In the genomic region with DNA sequence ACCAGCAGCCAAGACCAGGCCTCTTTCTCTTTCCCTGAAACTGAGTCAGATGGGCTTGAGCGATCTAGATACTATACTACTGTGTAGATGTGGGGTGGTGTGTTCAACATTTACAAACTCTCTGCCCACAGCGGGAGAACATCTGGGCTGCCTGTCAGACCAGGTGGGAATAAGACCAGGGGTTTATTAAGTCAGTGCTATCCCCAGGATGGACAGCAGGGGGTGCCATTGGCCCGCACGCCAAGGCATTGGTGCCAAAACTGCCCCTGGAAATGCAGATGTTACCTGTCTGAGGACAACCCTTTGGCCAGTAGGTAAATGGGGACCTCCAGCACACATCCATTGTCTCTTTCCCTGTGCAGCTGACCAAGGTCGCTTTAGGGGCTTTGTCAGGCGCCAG, we compare ENCODE assay signal across 9 mouse cellular contexts. TPM values are rescaled to one million over a fixed set of nuclear protein-coding genes. Genes with fewer than 3 reads are reported as not detected.
DNase-seq lines count a peak whose midpoint lies in the region; ATAC-seq and TF ChIP-seq lines count a peak whose summit lies in the region.
"Had no signal": no experiment of that assay in that cellular context is flagged by ENCODE, and none has a peak within 500 bp of the region (broad histone marks: within the 10 kb centered on the region; RNA-seq: fewer than 3 reads in every experiment).

No protein-coding gene starts in this region.

- WGBS in forebrain, embryonic 10.5 days: 16% methylated on average over 6 of the region's 6 CpGs
- 14% methylated on average over 6 of the region's 6 CpGs for WGBS in forebrain, embryonic 16.5 days

- ATAC-seq in forebrain, embryonic 16.5 days: no peak
- ATAC-seq in megakaryocyte-erythroid progenitor cell, adult 5-6 weeks (replicated peaks; ENCODE audit: low FRiP score, low TSS enrichment, poor library complexity, severe bottlenecking): peak; percentile 64

- intact Hi-C loops in heart, postnatal 14 days (cut with DNase I): loop anchor here (5.0 kb wide), 1 partner anchor 260 kb away; a partner anchor contains a TSS

- no peak overlapping the region for H3K27ac ChIP-seq in forebrain, embryonic 10.5 days
- H3K27ac ChIP-seq in forebrain, embryonic 16.5 days (ENCODE audit: low read length): no peak overlapping the region
- no peak overlapping the region for H3K27ac ChIP-seq in cortical plate, adult 2 months (ENCODE audit: insufficient read depth, low read length)

- no peak overlapping the region for H3K4me3 ChIP-seq in forebrain, embryonic 10.5 days
- H3K4me3 ChIP-seq in forebrain, embryonic 16.5 days (replicated peaks; ENCODE audit: low read length): no peak overlapping the region
- no peak overlapping the region for H3K4me3 ChIP-seq in cortical plate, adult 2 months (ENCODE audit: insufficient read depth, low read length)

- H3K4me1 ChIP-seq in forebrain, embryonic 10.5 days: peaks cover 31% of the 10 kb centered on the region
- H3K4me1 ChIP-seq in forebrain, embryonic 16.5 days (replicated peaks; ENCODE audit: control insufficient read depth, insufficient read depth, low read length): peaks cover 17% of the 10 kb centered on the region
- H3K4me1 ChIP-seq in cortical plate, adult 2 months (ENCODE audit: control insufficient read depth, insufficient read depth, low read length): peaks cover 6% of the 10 kb centered on the region

- no peaks in the 10 kb centered on the region for H3K36me3 ChIP-seq in forebrain, embryonic 10.5 days (replicated peaks)
- no peaks in the 10 kb centered on the region for H3K36me3 ChIP-seq in forebrain, embryonic 16.5 days (ENCODE audit: control insufficient read depth, insufficient read depth)

- DNase-seq in forebrain, embryonic 10.5 days (ENCODE audit: extremely low spot score, low spot score): peak; percentile 65
- peak; percentile 78 for DNase-seq in NIH3T3 (ENCODE audit: low read depth)
- peak; percentile 72 to 77 for DNase-seq in heart, postnatal 14 days
- peak; percentile 51 to 53 for DNase-seq in left cerebral cortex, adult 18-20 months (ENCODE audit: low spot score in 2 of 2)
- peak; percentile 44 to 68 for DNase-seq in spleen, postnatal 14 days (ENCODE audit: low spot score in 2 of 2)

- no peak overlapping the region for H3K4me2 ChIP-seq in forebrain, embryonic 16.5 days (ENCODE audit: low read length)

- peaks cover 9% of the 10 kb centered on the region; the same call in 1 of the 2 replicates for H3K27me3 ChIP-seq in forebrain, embryonic 10.5 days (ENCODE audit: poor library complexity, severe bottlenecking)
- H3K27me3 ChIP-seq in forebrain, embryonic 16.5 days (replicated peaks; ENCODE audit: control insufficient read depth, insufficient read depth, low read length): no peaks in the 10 kb centered on the region

- H3K9ac ChIP-seq in forebrain, embryonic 16.5 days (replicated peaks; ENCODE audit: low read depth, low read length): no peak overlapping the region

- peak; percentile 87 for TF ChIP-seq CTCF in cortical plate, adult 2 months (IDR thresholded peaks at IDR 0.05; ENCODE audit: extremely low read depth, insufficient read depth, low read length)

- H3K9me3 ChIP-seq in forebrain, embryonic 10.5 days: no peaks in the 10 kb centered on the region
- no peaks in the 10 kb centered on the region for H3K9me3 ChIP-seq in forebrain, embryonic 16.5 days (ENCODE audit: control insufficient read depth, low read length)

- TF ChIP-seq POLR2A in cortical plate, adult 2 months (IDR thresholded peaks at IDR 0.05; ENCODE audit: extremely low read depth, insufficient read depth, low read length): no peak

RNA-seq across cellular contexts. Expression of a gene that starts 19.1 kb away (rescaled TPM):
- polyA plus RNA-seq in forebrain, embryonic 10.5 days (2016; fragmentation: Nextera tagmentation; extraction: Ambion mirVana): 0.43 and 0.62 TPM in 2 replicates
- not detected in 2 replicates for polyA plus RNA-seq in forebrain, embryonic 16.5 days (2015; fragmentation: Nextera tagmentation; extraction: Ambion mirVana)
- 0.06 and 0.10 TPM in 2 replicates for polyA plus RNA-seq in cortical plate, adult 2 months (2012; rRNA removed)
- total RNA-seq in heart, postnatal 14 days (2021): under 1 TPM; 0.22 to 0.50 TPM
- not detected for total RNA-seq in left cerebral cortex, adult 18-20 months (2021)
- total RNA-seq in megakaryocyte-erythroid progenitor cell, adult 5-6 weeks (2014; fragmentation: Nextera tagmentation): 0.69 and 1.4 TPM in 2 replicates
- total RNA-seq in megakaryocyte-erythroid progenitor cell, adult 5-6 weeks (2017): 0.30 and 1.8 TPM in 2 replicates
- total RNA-seq: layer of hippocampus, postnatal 36 days had no signal

RNA-seq across cellular contexts. Expression of a gene that starts 24.7 kb away (rescaled TPM):
- 11.9 and 13.5 TPM in 2 replicates for polyA plus RNA-seq in forebrain, embryonic 10.5 days (2016; fragmentation: Nextera tagmentation; extraction: Ambion mirVana)
- polyA plus RNA-seq in forebrain, embryonic 16.5 days (2015; fragmentation: Nextera tagmentation; extraction: Ambion mirVana): 4.6 and 5.7 TPM in 2 replicates
- polyA plus RNA-seq in cortical plate, adult 2 months (2012; rRNA removed): 2.1 and 3.0 TPM in 2 replicates
- total RNA-seq in heart, postnatal 14 days (2021): 10 to 100 TPM; 10.8 to 10.9 TPM
- total RNA-seq in left cerebral cortex, adult 18-20 months (2021): 1 to 10 TPM; 1.5 to 1.9 TPM
- total RNA-seq in megakaryocyte-erythroid progenitor cell, adult 5-6 weeks (2014; fragmentation: Nextera tagmentation): not detected in 2 replicates
- total RNA-seq in megakaryocyte-erythroid progenitor cell, adult 5-6 weeks (2017): 0.85 and 1.1 TPM in 2 replicates

RNA-seq across cellular contexts. Expression of a gene that starts 32.0 kb away (rescaled TPM):
- polyA plus RNA-seq in forebrain, embryonic 10.5 days (2016; fragmentation: Nextera tagmentation; extraction: Ambion mirVana): 94.8 and 107 TPM in 2 replicates
- polyA plus RNA-seq in forebrain, embryonic 16.5 days (2015; fragmentation: Nextera tagmentation; extraction: Ambion mirVana): 132 and 152 TPM in 2 replicates
- polyA plus RNA-seq in cortical plate, adult 2 months (2012; rRNA removed): 63.4 and 63.8 TPM in 2 replicates
- 10 to 100 TPM; 59.3 to 73.3 TPM for total RNA-seq in heart, postnatal 14 days (2021)
- total RNA-seq in left cerebral cortex, adult 18-20 months (2021): 10 to 100 TPM; 81.2 to 81.3 TPM
- 150 and 156 TPM in 2 replicates for total RNA-seq in megakaryocyte-erythroid progenitor cell, adult 5-6 weeks (2014; fragmentation: Nextera tagmentation)
- total RNA-seq in megakaryocyte-erythroid progenitor cell, adult 5-6 weeks (2017): 85.4 and 123 TPM in 2 replicates

Comparison
In these comparisons a context has a peak if more than half of its experiments do, and no peak if none do; other contexts are left out.
1. RNA of a gene that starts 24.7 kb away (total RNA-seq): 10.8 to 10.9 TPM in heart, postnatal 14 days; 1.5 to 1.9 TPM in left cerebral cortex, adult 18-20 months and 0.85 to 1.1 TPM in megakaryocyte-erythroid progenitor cell, adult 5-6 weeks; every median in the first group is over 4 times any median in the second.
2. Peak in every context shown above with its lines, with median percentiles within 50 percentile points of each other: DNase-seq.